In genomic region chr15:83760683-83761082, GRCm38 (mm10) we compare ENCODE assay signal across 10 mouse cellular contexts. TPM values are rescaled to one million over a fixed set of nuclear protein-coding genes. Genes with fewer than 3 reads are reported as not detected.
DNase-seq lines count a peak whose midpoint lies in the region; ATAC-seq and TF ChIP-seq lines count a peak whose summit lies in the region.
"Had no signal": no experiment of that assay in that cellular context is flagged by ENCODE, and none has a peak within 500 bp of the region (broad histone marks: within the 10 kb centered on the region; RNA-seq: fewer than 3 reads in every experiment).

No protein-coding gene starts in this region.

- no peaks in the 10 kb centered on the region for H3K9me3 ChIP-seq in forebrain, postnatal 0 days (ENCODE audit: low read length)
- no peaks in the 10 kb centered on the region for H3K9me3 ChIP-seq in neural tube, embryonic 13.5 days
- H3K9me3 ChIP-seq: embryonic facial prominence, embryonic 15.5 days; limb, embryonic 13.5 days had no signal

- peak; percentile 76 for ATAC-seq in forebrain, postnatal 0 days
- peak; percentile 44; the same call in 1 of the 2 replicates for ATAC-seq in neural tube, embryonic 13.5 days (ENCODE audit: low read depth)
- ATAC-seq in megakaryocyte, adult 5-6 weeks (ENCODE audit: poor library complexity, severe bottlenecking), result no peak

- WGBS in forebrain, postnatal 0 days, result 6% methylated on average over 10 of the region's 10 CpGs
- 7% methylated on average over 10 of the region's 10 CpGs for WGBS in neural tube, embryonic 13.5 days

- no peaks in the 10 kb centered on the region for H3K27me3 ChIP-seq in forebrain, postnatal 0 days (ENCODE audit: insufficient read depth, low read length)
- H3K27me3 ChIP-seq in neural tube, embryonic 13.5 days, result no peaks in the 10 kb centered on the region
- H3K27me3 ChIP-seq: embryonic facial prominence, embryonic 15.5 days had no signal

- intact Hi-C loops in left cerebral cortex, postnatal 25 days (cut with DNase I), result loop anchor here (2.0 kb wide), 1 partner anchor 294 kb away; no protein-coding TSS in a partner anchor

- no peaks in the 10 kb centered on the region for H3K36me3 ChIP-seq in forebrain, postnatal 0 days (ENCODE audit: insufficient read depth)
- no peaks in the 10 kb centered on the region for H3K36me3 ChIP-seq in neural tube, embryonic 13.5 days
- H3K36me3 ChIP-seq: embryonic facial prominence, embryonic 15.5 days; limb, embryonic 13.5 days had no signal

- no peaks in the 10 kb centered on the region for H3K4me1 ChIP-seq in forebrain, postnatal 0 days (ENCODE audit: insufficient read depth)
- H3K4me1 ChIP-seq in neural tube, embryonic 13.5 days (replicated peaks), result peaks cover 11% of the 10 kb centered on the region; the same call in 1 of the 2 replicates
- H3K4me1 ChIP-seq: embryonic facial prominence, embryonic 15.5 days had no signal

- no peak overlapping the region for H3K27ac ChIP-seq in forebrain, postnatal 0 days (ENCODE audit: low read depth, low read length)
- H3K27ac ChIP-seq in neural tube, embryonic 13.5 days (replicated peaks), result no peak overlapping the region
- H3K27ac ChIP-seq: embryonic facial prominence, embryonic 15.5 days; limb, embryonic 13.5 days had no signal

- H3K9ac ChIP-seq in forebrain, postnatal 0 days, result no peak overlapping the region
- H3K9ac ChIP-seq in neural tube, embryonic 13.5 days, result no peak overlapping the region
- H3K9ac ChIP-seq: embryonic facial prominence, embryonic 15.5 days; limb, embryonic 13.5 days had no signal

- DNase-seq in kidney, adult 18-20 months, result peak; percentile 34
- no peak for DNase-seq in kidney, adult 11 months
- peak; percentile 81 for DNase-seq in ES-CJ7 (ENCODE audit: low read depth, low spot score)
- DNase-seq in c-Kit-positive CD71-negative TER-119-negative erythroid progenitor cells, embryonic 14.5 days (ENCODE audit: low read depth), result peak; percentile 22
- DNase-seq in forebrain, postnatal 0 days, result peak; percentile 83
- DNase-seq in left cerebral cortex, postnatal 25 days (ENCODE audit: low spot score in 2 of 2), result peak; percentile 56 to 66

- peak; percentile 94 for TF ChIP-seq CTCF in forebrain, postnatal 0 days (IDR thresholded peaks at IDR 0.05; ENCODE audit: low read depth)

- H3K4me2 ChIP-seq in forebrain, postnatal 0 days (ENCODE audit: low read depth), result no peak overlapping the region
- no peak overlapping the region for H3K4me2 ChIP-seq in neural tube, embryonic 13.5 days
- H3K4me2 ChIP-seq: embryonic facial prominence, embryonic 15.5 days; limb, embryonic 13.5 days had no signal

- H3K4me3 ChIP-seq in forebrain, postnatal 0 days (ENCODE audit: low read depth, low read length), result no peak overlapping the region
- no peak overlapping the region for H3K4me3 ChIP-seq in neural tube, embryonic 13.5 days
- H3K4me3 ChIP-seq: embryonic facial prominence, embryonic 15.5 days; limb, embryonic 13.5 days had no signal

RNA-seq across cellular contexts. Expression of gene Mpped1, which starts 18.6 kb away (rescaled TPM):
- 352 and 534 TPM in 2 replicates for total RNA-seq in forebrain, postnatal 0 days (2014; rRNA removed)
- 227 and 361 TPM in 2 replicates for polyA plus RNA-seq in forebrain, postnatal 0 days (2015; fragmentation: Nextera tagmentation; extraction: Ambion mirVana)
- total RNA-seq in left cerebral cortex, postnatal 25 days (2021), result 100 to 1,000 TPM; 170 to 215 TPM
- polyA plus RNA-seq in neural tube, embryonic 13.5 days (2015; fragmentation: Nextera tagmentation; extraction: Ambion mirVana), result 13.3 and 16.7 TPM in 2 replicates
- not detected in 2 replicates for total RNA-seq in megakaryocyte, adult 5-6 weeks (2015)
- not detected in 2 replicates for total RNA-seq in megakaryocyte, adult 5-6 weeks (2017)

RNA-seq across cellular contexts. Expression of gene Scube1, which starts 35.9 kb away (rescaled TPM):
- total RNA-seq in forebrain, postnatal 0 days (2014; rRNA removed), result 28.1 and 33.5 TPM in 2 replicates
- polyA plus RNA-seq in forebrain, postnatal 0 days (2015; fragmentation: Nextera tagmentation; extraction: Ambion mirVana), result 9.7 and 12.0 TPM in 2 replicates
- 10 to 100 TPM; 82.1 to 84.7 TPM for total RNA-seq in left cerebral cortex, postnatal 25 days (2021)
- 18.1 and 19.2 TPM in 2 replicates for polyA plus RNA-seq in neural tube, embryonic 13.5 days (2015; fragmentation: Nextera tagmentation; extraction: Ambion mirVana)
- total RNA-seq in megakaryocyte, adult 5-6 weeks (2015), result not detected in 2 replicates
- not detected in 2 replicates for total RNA-seq in megakaryocyte, adult 5-6 weeks (2017)

Comparison
In these comparisons a context has a peak if more than half of its experiments do, and no peak if none do; other contexts are left out.
1. RNA of gene Mpped1, which starts 18.6 kb away (total RNA-seq): 352 to 534 TPM in forebrain, postnatal 0 days and 170 to 215 TPM in left cerebral cortex, postnatal 25 days; not detected in megakaryocyte, adult 5-6 weeks; every median in the first group is over 100 times any median in the second.
2. RNA of gene Scube1, which starts 35.9 kb away (total RNA-seq): 82.1 to 84.7 TPM in left cerebral cortex, postnatal 25 days and 28.1 to 33.5 TPM in forebrain, postnatal 0 days; not detected in megakaryocyte, adult 5-6 weeks; every median in the first group is over 10 times any median in the second.